In the genomic region with DNA sequence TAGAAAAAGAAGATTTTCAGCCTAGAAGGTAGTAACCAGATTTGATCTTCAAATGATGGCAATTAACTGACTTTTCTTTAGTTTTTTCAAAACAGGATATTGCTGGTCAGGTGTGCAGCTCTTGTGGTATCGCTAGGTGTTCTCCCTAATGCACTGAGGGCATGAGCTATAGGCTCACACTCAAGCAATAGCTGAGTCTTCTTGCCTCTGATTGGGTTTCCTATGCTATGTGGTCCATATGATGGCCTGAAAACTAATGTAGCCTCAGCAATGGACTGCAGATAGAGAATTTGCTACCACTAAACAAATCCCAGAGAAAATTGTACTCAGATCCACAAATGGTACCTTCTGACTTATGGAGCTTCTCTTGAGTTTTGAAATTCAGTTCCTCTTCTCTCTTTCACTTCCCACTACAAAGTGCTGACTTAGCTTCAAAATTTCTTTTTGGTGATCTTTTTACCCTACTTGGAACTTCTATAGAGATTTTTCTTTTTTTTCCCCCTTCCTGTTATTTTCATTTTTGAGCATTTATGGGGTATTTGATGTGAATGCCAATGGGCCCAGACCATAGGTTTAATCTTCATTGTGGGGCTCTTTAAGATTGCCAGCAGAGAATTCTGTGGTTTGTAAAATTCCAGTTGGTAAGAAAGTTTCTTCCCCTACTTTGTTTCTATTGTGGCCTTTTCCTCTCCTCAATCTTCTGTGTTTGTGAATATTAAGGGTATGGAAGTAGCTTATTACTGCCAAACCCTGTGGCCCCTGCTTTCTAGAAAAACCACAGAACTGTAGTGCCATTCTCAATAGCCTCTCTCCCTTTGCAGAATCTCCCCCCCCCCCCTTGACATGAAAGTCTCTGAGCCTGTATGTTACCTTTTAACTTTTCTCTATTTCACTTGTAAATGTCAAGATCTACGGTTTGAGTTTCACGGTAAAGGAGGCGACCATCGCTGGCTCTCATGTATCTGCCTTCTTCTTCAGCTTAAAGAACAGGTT, we compare ENCODE assay signal across 22 mouse cellular contexts. TPM values are rescaled to one million over a fixed set of nuclear protein-coding genes. Genes with fewer than 3 reads are reported as not detected.
DNase-seq lines count a peak whose midpoint lies in the region; ATAC-seq and TF ChIP-seq lines count a peak whose summit lies in the region.
"Had no signal": no experiment of that assay in that cellular context is flagged by ENCODE, and none has a peak within 500 bp of the region (broad histone marks: within the 10 kb centered on the region; RNA-seq: fewer than 3 reads in every experiment).

No protein-coding gene starts in this region.

- no peaks in the 10 kb centered on the region for H3K36me3 ChIP-seq in liver, adult 2 months (ENCODE audit: control insufficient read depth, insufficient read depth, low read length)
- no peaks in the 10 kb centered on the region for H3K36me3 ChIP-seq in liver, embryonic 11.5 days (ENCODE audit: control insufficient read depth, insufficient read depth, low read length)
- H3K36me3 ChIP-seq in macrophage (ENCODE audit: inconsistent target), result no peaks in the 10 kb centered on the region
- no peaks in the 10 kb centered on the region for H3K36me3 ChIP-seq in midbrain, embryonic 14.5 days (ENCODE audit: control insufficient read depth, insufficient read depth, low read length)
- H3K36me3 ChIP-seq: forebrain, embryonic 15.5 days; heart, embryonic 15.5 days; hindbrain, embryonic 15.5 days; kidney, embryonic 15.5 days; midbrain, embryonic 13.5 days; neural tube, embryonic 13.5 days had no signal

- no peaks in the 10 kb centered on the region for H3K9me3 ChIP-seq in liver, embryonic 11.5 days (ENCODE audit: control insufficient read depth, low read length)
- H3K9me3 ChIP-seq in midbrain, embryonic 14.5 days (ENCODE audit: control insufficient read depth, low read length), result no peaks in the 10 kb centered on the region
- H3K9me3 ChIP-seq: forebrain, embryonic 15.5 days; heart, embryonic 15.5 days; hindbrain, embryonic 15.5 days; kidney, embryonic 15.5 days; midbrain, embryonic 13.5 days; neural tube, embryonic 13.5 days had no signal

- no peaks in the 10 kb centered on the region for H3K4me1 ChIP-seq in liver, adult 2 months (ENCODE audit: control insufficient read depth, insufficient read depth, low read length)
- H3K4me1 ChIP-seq in liver, embryonic 11.5 days (replicated peaks; ENCODE audit: control insufficient read depth, insufficient read depth, low read length), result no peaks in the 10 kb centered on the region
- H3K4me1 ChIP-seq in midbrain, embryonic 14.5 days (ENCODE audit: control insufficient read depth, insufficient read depth, low read length), result no peaks in the 10 kb centered on the region
- H3K4me1 ChIP-seq: kidney, embryonic 15.5 days; midbrain, embryonic 13.5 days had no signal

- no peak overlapping the region for H3K4me2 ChIP-seq in liver, embryonic 11.5 days
- H3K4me2 ChIP-seq in midbrain, embryonic 14.5 days (ENCODE audit: low read length), result no peak overlapping the region
- H3K4me2 ChIP-seq: forebrain, embryonic 15.5 days; heart, embryonic 15.5 days; hindbrain, embryonic 15.5 days; kidney, embryonic 15.5 days; lung, embryonic 14.5 days; midbrain, embryonic 13.5 days; neural tube, embryonic 13.5 days had no signal

- no peak for TF ChIP-seq POLR2A in liver, adult 2 months (IDR thresholded peaks at IDR 0.05; ENCODE audit: extremely low read depth, insufficient read depth, low read length)

- H3K27me3 ChIP-seq in liver, adult 2 months (ENCODE audit: control insufficient read depth, insufficient read depth, low read length), result no peaks in the 10 kb centered on the region
- no peaks in the 10 kb centered on the region for H3K27me3 ChIP-seq in liver, embryonic 11.5 days (replicated peaks; ENCODE audit: control insufficient read depth, insufficient read depth, low read length)
- no peaks in the 10 kb centered on the region for H3K27me3 ChIP-seq in midbrain, embryonic 14.5 days (ENCODE audit: control insufficient read depth, insufficient read depth, low read length)
- H3K27me3 ChIP-seq: forebrain, embryonic 15.5 days; heart, embryonic 15.5 days; hindbrain, embryonic 15.5 days; kidney, embryonic 15.5 days; midbrain, embryonic 13.5 days; neural tube, embryonic 13.5 days had no signal

- H3K27ac ChIP-seq in liver, adult 2 months (replicated peaks; ENCODE audit: insufficient read depth, low read depth, low read length), result no peak overlapping the region
- no peak overlapping the region for H3K27ac ChIP-seq in liver, embryonic 11.5 days (ENCODE audit: low read depth, low read length)
- peak overlapping the region; percentile 99 for H3K27ac ChIP-seq in macrophage
- H3K27ac ChIP-seq in midbrain, embryonic 14.5 days (replicated peaks; ENCODE audit: low read depth, low read length), result no peak overlapping the region
- H3K27ac ChIP-seq: forebrain, embryonic 15.5 days; heart, embryonic 15.5 days; hindbrain, embryonic 15.5 days; kidney, embryonic 15.5 days; layer of hippocampus, adult 2 months; midbrain, embryonic 13.5 days; neural tube, embryonic 13.5 days had no signal

- TF ChIP-seq CTCF in liver, adult 2 months (IDR thresholded peaks at IDR 0.05; ENCODE audit: low read depth, low read length), result no peak

- no peak overlapping the region for H3K4me3 ChIP-seq in liver, adult 2 months (ENCODE audit: insufficient read depth, low read depth, low read length)
- H3K4me3 ChIP-seq in liver, embryonic 11.5 days (ENCODE audit: low read depth, low read length), result no peak overlapping the region
- no peak overlapping the region for H3K4me3 ChIP-seq in macrophage (ENCODE audit: inconsistent target)
- H3K4me3 ChIP-seq in midbrain, embryonic 14.5 days (replicated peaks; ENCODE audit: low read depth, low read length), result no peak overlapping the region
- H3K4me3 ChIP-seq: forebrain, embryonic 15.5 days; heart, embryonic 15.5 days; hindbrain, embryonic 15.5 days; kidney, embryonic 15.5 days; layer of hippocampus, adult 2 months; midbrain, embryonic 13.5 days; neural tube, embryonic 13.5 days had no signal

- no peak for ATAC-seq in liver, embryonic 11.5 days (replicated peaks; ENCODE audit: low FRiP score)
- no peak for ATAC-seq in midbrain, embryonic 14.5 days (ENCODE audit: low FRiP score, low TSS enrichment)
- ATAC-seq: forebrain, embryonic 15.5 days; midbrain, embryonic 13.5 days; Patski had no signal

- peak; percentile 24 for DNase-seq in liver, adult 2 months (ENCODE audit: extremely low read depth, low read depth, low spot score)
- no peak for DNase-seq in liver, embryonic 11.5 days (ENCODE audit: low spot score)
- DNase-seq in A20 (ENCODE audit: low read depth, low spot score), result peak; percentile 91
- peak; percentile 61 for DNase-seq in T-cell, adult 2 months (ENCODE audit: low spot score)
- no peak for DNase-seq in left cerebral cortex, adult 9 months (ENCODE audit: low spot score in 2 of 2)
- DNase-seq in layer of hippocampus, adult 8-10 months (ENCODE audit: low spot score in 2 of 2), result no peak
- DNase-seq in midbrain, embryonic 14.5 days, result no peak
- DNase-seq: adrenal gland, adult 2 months; cerebellum, postnatal 36 days; gastrocnemius, postnatal 25 days; left cerebral cortex, postnatal 4 days; lung, embryonic 14.5 days; right cerebral cortex, postnatal 25 days had no signal

- H3K9ac ChIP-seq in liver, adult 2 months (ENCODE audit: low read depth, low read length), result no peak overlapping the region
- H3K9ac ChIP-seq in liver, embryonic 11.5 days (ENCODE audit: low read depth, low read length), result no peak overlapping the region
- H3K9ac ChIP-seq in midbrain, embryonic 14.5 days (replicated peaks; ENCODE audit: low read length), result no peak overlapping the region
- H3K9ac ChIP-seq: forebrain, embryonic 15.5 days; heart, embryonic 15.5 days; hindbrain, embryonic 15.5 days; kidney, embryonic 15.5 days; lung, embryonic 14.5 days; midbrain, embryonic 13.5 days; neural tube, embryonic 13.5 days had no signal

- no peaks in the 10 kb centered on the region for H3K79me2 ChIP-seq in liver, adult 2 months (ENCODE audit: control insufficient read depth, insufficient read depth, low read length)
- no peaks in the 10 kb centered on the region for H3K79me2 ChIP-seq in macrophage (ENCODE audit: inconsistent target)

- WGBS in liver, adult 2 months, result 91% methylated on average over 5 of the region's 5 CpGs
- WGBS in liver, embryonic 11.5 days, result 89% methylated on average over 5 of the region's 5 CpGs
- 70% methylated on average over 5 of the region's 5 CpGs for WGBS in macrophage (ENCODE audit: missing documents)
- 91% methylated on average over 5 of the region's 5 CpGs for WGBS in midbrain, embryonic 14.5 days

RNA-seq across cellular contexts. Expression of gene Icos, which starts 36.4 kb away (rescaled TPM):
- total RNA-seq in liver, adult 2 months (2014; rRNA removed), result 0.65 and 0.67 TPM in 2 replicates
- 0.29 and 0.38 TPM in 2 replicates for polyA plus RNA-seq in liver, adult 2 months (2012; rRNA removed)
- 0.32 and 0.73 TPM in 2 replicates for polyA plus RNA-seq in liver, embryonic 11.5 days (2014; fragmentation: Nextera tagmentation; extraction: Ambion mirVana)
- total RNA-seq in macrophage (2018; cell fraction: chromatin; rRNA removed), result 1 to 10 TPM in 9 of 26 experiments, under 1 TPM in 17; 0.25 to 1.9 (median 0.77) TPM
- total RNA-seq in macrophage (2018; cell fraction: cytosol; rRNA removed), result under 1 TPM in 24 of 26 experiments, not detected in 2; 0.03 to 0.37 (median 0.10) TPM
- total RNA-seq in macrophage (2018; cell fraction: nucleus; rRNA removed), result 1 to 10 TPM in 3 of 26 experiments, under 1 TPM in 22, not detected in 1; 0.18 to 1.1 (median 0.47) TPM
- polyA plus RNA-seq in macrophage (2018), result 0.06 to 0.11 TPM (median 0.10 TPM) in 3 replicates
- under 1 TPM in 2 of 4 experiments, not detected in 2; 0.11 to 0.32 TPM for total RNA-seq in layer of hippocampus, adult 8-10 months (2022)
- not detected in 2 replicates for polyA plus RNA-seq in midbrain, embryonic 14.5 days (2014; fragmentation: Nextera tagmentation; extraction: Ambion mirVana)
- total RNA-seq: gastrocnemius, postnatal 25 days; layer of hippocampus, adult 2 months had no signal
- polyA plus RNA-seq: hindbrain, embryonic 15.5 days; lung, embryonic 14.5 days; neural tube, embryonic 13.5 days had no signal

RNA-seq across cellular contexts. Expression of gene Ctla4, which starts 54.6 kb away (rescaled TPM):
- 0.20 TPM in 1 of 2 replicates, not detected in the other for total RNA-seq in liver, adult 2 months (2014; rRNA removed)
- polyA plus RNA-seq in liver, adult 2 months (2012; rRNA removed), result not detected in 2 replicates
- not detected in 2 replicates for polyA plus RNA-seq in liver, embryonic 11.5 days (2014; fragmentation: Nextera tagmentation; extraction: Ambion mirVana)
- not detected for total RNA-seq in macrophage (2018; cell fraction: chromatin; rRNA removed)
- total RNA-seq in macrophage (2018; cell fraction: cytosol; rRNA removed), result not detected
- under 1 TPM in 2 of 26 experiments, not detected in 24; 0.52 to 0.75 TPM for total RNA-seq in macrophage (2018; cell fraction: nucleus; rRNA removed)
- not detected in 3 replicates for polyA plus RNA-seq in macrophage (2018)
- not detected for total RNA-seq in layer of hippocampus, adult 8-10 months (2022)
- not detected in 2 replicates for polyA plus RNA-seq in midbrain, embryonic 14.5 days (2014; fragmentation: Nextera tagmentation; extraction: Ambion mirVana)
- total RNA-seq: adrenal gland, adult 2 months; gastrocnemius, postnatal 25 days; layer of hippocampus, adult 2 months; left cerebral cortex, postnatal 4 days had no signal
- polyA plus RNA-seq: forebrain, embryonic 15.5 days; hindbrain, embryonic 15.5 days; kidney, embryonic 15.5 days; lung, embryonic 14.5 days; midbrain, embryonic 13.5 days; neural tube, embryonic 13.5 days; Patski had no signal

Comparison
In these comparisons a context has a peak if more than half of its experiments do, and no peak if none do; other contexts are left out.
1. DNase-seq: peak in liver, adult 2 months (single experiment), A20 (single experiment) and T-cell, adult 2 months (single experiment); none in liver, embryonic 11.5 days (single experiment), left cerebral cortex, adult 9 months (0 of 2), layer of hippocampus, adult 8-10 months (0 of 2) and midbrain, embryonic 14.5 days (single experiment).